Mouse (Mus musculus): ENCODE data around the gene Spatc1l. TPM values are rescaled to one million over a fixed set of nuclear protein-coding genes. Genes with fewer than 3 reads are reported as not detected.

The Spatc1l gene
- polyA plus RNA-seq (2012), result not detected in 2 replicates

GRCm38 (mm10) chr10:76561972-76562371 is at the start of gene Spatc1l:
TSS of gene Spatc1l (plus strand) at chr10:76562272.
- Histone ChIP-seq H3K27me3 (ENCODE audit: control insufficient read depth) (no peaks in the 10 kb centered on the region), H3K9me3 (ENCODE audit: control insufficient read depth, low read length) (no peaks in the 10 kb centered on the region), H3K4me3 (replicated peaks) (no peak within 1 kb of the TSS), H3K4me1 (ENCODE audit: control insufficient read depth) (no peaks in the 10 kb centered on the region), H3K36me3 (ENCODE audit: control insufficient read depth) (no peaks in the 10 kb centered on the region)
- TF ChIP-seq GATA1 (IDR thresholded peaks at IDR 0.05; ENCODE audit: low read length) (no peak), TAL1 (IDR thresholded peaks at IDR 0.05; ENCODE audit: low read length) (no peak)

DNA sequence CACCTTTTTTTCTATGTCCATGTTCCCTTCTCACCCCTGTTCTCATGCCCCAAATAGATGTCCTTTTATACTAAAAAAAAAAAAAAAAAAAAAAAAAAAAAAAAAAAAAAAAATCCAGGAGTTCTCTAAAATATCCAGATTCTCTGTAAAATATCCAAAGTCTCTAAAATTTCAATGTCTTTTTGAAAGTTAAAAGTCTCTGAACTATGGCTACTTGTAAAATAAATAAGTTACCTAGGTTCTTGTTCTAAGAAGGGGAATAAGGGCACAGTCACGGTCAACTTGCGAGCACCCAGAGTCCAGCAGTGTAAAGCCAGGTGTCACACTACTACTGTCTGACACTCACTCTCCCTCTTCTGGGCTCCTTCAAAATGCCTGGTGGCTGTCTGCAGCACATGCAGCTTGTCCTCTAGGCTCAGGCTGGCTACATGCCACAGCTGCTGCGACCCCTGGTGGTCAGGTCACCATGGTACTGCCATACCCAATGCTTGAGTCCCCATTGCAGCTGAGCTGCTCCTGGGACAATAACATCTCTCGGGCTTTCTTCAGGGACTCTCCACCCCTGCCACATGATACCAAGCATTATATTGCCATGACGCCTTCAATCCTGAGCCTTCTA is 49.0 kb upstream of the Spatc1l start:
- H3K4me3 ChIP-seq (replicated peaks), result no peak overlapping the region
- TF ChIP-seq TAL1 (IDR thresholded peaks at IDR 0.05; ENCODE audit: low read length), result no peak
- TF ChIP-seq GATA1 (IDR thresholded peaks at IDR 0.05; ENCODE audit: low read length), result no peak
- H3K27me3 ChIP-seq (ENCODE audit: control insufficient read depth), result no peaks in the 10 kb centered on the region
- peaks cover 75% of the 10 kb centered on the region for H3K36me3 ChIP-seq (ENCODE audit: control insufficient read depth)
- H3K9me3 ChIP-seq (ENCODE audit: control insufficient read depth, low read length), result no peaks in the 10 kb centered on the region
- no peaks in the 10 kb centered on the region for H3K4me1 ChIP-seq (ENCODE audit: control insufficient read depth)

GRCm38 (mm10) chr10:76530922-76531321 is 31.1 kb upstream of the Spatc1l start:
- TF ChIP-seq GATA1 (IDR thresholded peaks at IDR 0.05; ENCODE audit: low read length) (no peak), TAL1 (IDR thresholded peaks at IDR 0.05; ENCODE audit: low read length) (no peak)
- peaks cover 23% of the 10 kb centered on the region for H3K4me1 ChIP-seq (ENCODE audit: control insufficient read depth)
- no peaks in the 10 kb centered on the region for H3K27me3 ChIP-seq (ENCODE audit: control insufficient read depth)
- peak overlapping the region; percentile 81 for H3K4me3 ChIP-seq (replicated peaks)
- no peaks in the 10 kb centered on the region for H3K9me3 ChIP-seq (ENCODE audit: control insufficient read depth, low read length)
- H3K36me3 ChIP-seq (ENCODE audit: control insufficient read depth), result peaks cover 26% of the 10 kb centered on the region

DNA sequence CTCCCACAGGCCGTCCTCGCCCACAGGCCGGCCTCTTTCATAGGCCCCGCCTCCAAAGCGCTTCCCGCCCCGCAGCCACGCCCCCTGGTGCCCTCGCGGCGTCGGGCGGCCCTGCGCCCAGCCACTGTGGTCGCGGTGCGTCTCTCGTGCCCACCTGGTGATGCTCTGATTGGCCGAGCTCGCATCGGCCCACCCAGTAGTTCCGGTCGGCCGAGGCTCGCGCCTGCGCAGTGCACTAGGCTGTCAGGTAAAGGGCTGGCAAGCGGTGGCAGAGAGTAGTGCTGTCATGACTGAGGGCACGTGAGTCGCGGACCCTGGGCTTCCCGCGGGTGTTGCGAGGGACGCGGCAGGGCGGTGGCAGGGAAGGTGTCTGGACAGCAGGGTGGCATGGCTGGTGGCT is 30.7 kb upstream of the Spatc1l start, which contains the start of gene Lss:
TSS of gene Lss (plus strand) at position 214 of the 400 bp plus-strand sequence.
- H3K36me3 ChIP-seq (ENCODE audit: control insufficient read depth), result peaks cover 30% of the 10 kb centered on the region
- TF ChIP-seq TAL1 (IDR thresholded peaks at IDR 0.05; ENCODE audit: low read length) (no peak), GATA1 (IDR thresholded peaks at IDR 0.05; ENCODE audit: low read length) (no peak)
- H3K27me3 ChIP-seq (ENCODE audit: control insufficient read depth), result no peaks in the 10 kb centered on the region
- peaks cover 23% of the 10 kb centered on the region for H3K4me1 ChIP-seq (ENCODE audit: control insufficient read depth)
- no peaks in the 10 kb centered on the region for H3K9me3 ChIP-seq (ENCODE audit: control insufficient read depth, low read length)
- peak within 1 kb of the TSS; percentile 81 for H3K4me3 ChIP-seq (replicated peaks)

- H3K4me1 ChIP-seq (ENCODE audit: control insufficient read depth), result peaks cover 23% of the 10 kb centered on the region
- TF ChIP-seq GATA1 (IDR thresholded peaks at IDR 0.05; ENCODE audit: low read length), result no peak
- TF ChIP-seq TAL1 (IDR thresholded peaks at IDR 0.05; ENCODE audit: low read length), result no peak
These were observed 30.2 kb upstream of the Spatc1l start for GRCm38 (mm10) chr10:76531828-76532227.

DNA sequence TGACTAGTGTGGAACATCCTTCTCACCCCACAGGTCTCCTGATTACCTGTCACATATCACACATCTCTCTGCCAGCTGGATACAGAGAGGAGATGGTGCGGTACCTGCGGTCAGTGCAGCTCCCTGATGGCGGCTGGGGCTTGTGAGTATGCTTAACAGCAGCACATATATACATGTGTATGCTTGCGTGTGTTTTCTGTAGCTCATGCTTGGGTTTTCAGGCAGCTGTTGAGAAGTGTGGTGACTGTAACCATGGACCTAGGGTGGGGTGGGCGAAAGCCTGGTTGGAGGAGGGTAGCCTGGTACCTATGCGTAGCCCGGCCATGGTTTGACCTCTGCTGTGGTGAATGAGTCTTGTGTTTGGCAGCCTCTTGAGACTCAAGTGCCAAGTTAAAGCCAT is 26.5 kb upstream of the Spatc1l start:
- no peaks in the 10 kb centered on the region for H3K9me3 ChIP-seq (ENCODE audit: control insufficient read depth, low read length)
- H3K4me3 ChIP-seq (replicated peaks), result no peak overlapping the region
- H3K27me3 ChIP-seq (ENCODE audit: control insufficient read depth), result no peaks in the 10 kb centered on the region
- TF ChIP-seq GATA1 (IDR thresholded peaks at IDR 0.05; ENCODE audit: low read length) (no peak), TAL1 (IDR thresholded peaks at IDR 0.05; ENCODE audit: low read length) (no peak)
- peaks cover 21% of the 10 kb centered on the region for H3K4me1 ChIP-seq (ENCODE audit: control insufficient read depth)
- peaks cover 68% of the 10 kb centered on the region for H3K36me3 ChIP-seq (ENCODE audit: control insufficient read depth)

More at GRCm38 (mm10) chr10:76531828-76532227, 30.2 kb upstream of the Spatc1l start:
- H3K9me3 ChIP-seq (ENCODE audit: control insufficient read depth, low read length), result no peaks in the 10 kb centered on the region
- H3K4me3 ChIP-seq (replicated peaks), result peak overlapping the region; percentile 81
- H3K36me3 ChIP-seq (ENCODE audit: control insufficient read depth), result peaks cover 34% of the 10 kb centered on the region
- H3K27me3 ChIP-seq (ENCODE audit: control insufficient read depth), result no peaks in the 10 kb centered on the region

- H3K36me3 ChIP-seq (ENCODE audit: control insufficient read depth), result peaks cover 89% of the 10 kb centered on the region
- no peaks in the 10 kb centered on the region for H3K9me3 ChIP-seq (ENCODE audit: control insufficient read depth, low read length)
- peaks cover 3% of the 10 kb centered on the region; the same call in 1 of the 2 replicates for H3K4me1 ChIP-seq (ENCODE audit: control insufficient read depth)
- H3K27me3 ChIP-seq (ENCODE audit: control insufficient read depth), result no peaks in the 10 kb centered on the region
- no peak for TF ChIP-seq GATA1 (IDR thresholded peaks at IDR 0.05; ENCODE audit: low read length)
- no peak for TF ChIP-seq TAL1 (IDR thresholded peaks at IDR 0.05; ENCODE audit: low read length)
- H3K4me3 ChIP-seq (replicated peaks), result no peak overlapping the region
These were observed 24.5 kb upstream of the Spatc1l start for GRCm38 (mm10) chr10:76537619-76538018.

DNA sequence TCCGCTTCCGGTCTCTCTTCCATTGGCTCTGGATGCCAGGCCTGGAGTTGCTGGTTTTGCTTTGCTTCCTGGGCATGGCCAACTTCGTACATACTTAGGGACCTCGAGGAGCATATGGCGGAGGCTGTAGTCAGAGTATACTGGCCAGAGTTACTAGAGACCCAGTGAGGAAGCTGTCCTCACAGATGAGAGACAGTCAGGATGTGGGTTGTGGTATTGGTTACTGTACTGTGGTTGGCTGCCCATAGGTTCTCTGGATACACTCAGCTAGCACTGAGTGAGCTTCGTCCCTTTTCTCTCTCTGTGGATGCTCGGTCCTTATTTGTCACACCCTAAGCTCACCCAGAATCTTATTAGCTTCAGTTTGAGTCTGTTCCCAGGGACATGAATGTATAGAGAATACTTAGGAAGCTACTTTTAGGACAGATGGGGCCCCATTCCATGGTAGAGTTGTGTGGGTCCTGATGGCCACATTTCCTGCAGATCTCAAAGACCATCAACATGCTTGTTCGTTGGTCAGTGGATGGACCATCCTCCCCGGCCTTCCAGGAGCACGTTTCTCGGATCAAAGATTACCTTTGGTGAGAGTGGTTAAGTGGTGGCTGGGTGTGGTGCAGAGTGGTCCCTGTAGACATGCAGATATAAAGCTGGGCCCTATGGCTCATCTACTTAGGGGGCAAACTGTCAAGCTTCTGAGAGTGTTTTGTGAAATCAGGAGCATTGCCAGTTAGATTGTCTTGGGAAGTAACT is 20.6 kb upstream of the Spatc1l start:
- no peak overlapping the region for H3K4me3 ChIP-seq (replicated peaks)
- no peaks in the 10 kb centered on the region for H3K4me1 ChIP-seq (ENCODE audit: control insufficient read depth)
- H3K36me3 ChIP-seq (ENCODE audit: control insufficient read depth), result peaks cover 95% of the 10 kb centered on the region
- TF ChIP-seq GATA1 (IDR thresholded peaks at IDR 0.05; ENCODE audit: low read length) (no peak), TAL1 (IDR thresholded peaks at IDR 0.05; ENCODE audit: low read length) (no peak)
- no peaks in the 10 kb centered on the region for H3K27me3 ChIP-seq (ENCODE audit: control insufficient read depth)
- H3K9me3 ChIP-seq (ENCODE audit: control insufficient read depth, low read length), result no peaks in the 10 kb centered on the region

GRCm38 (mm10) chr10:76542636-76543375 is 19.3 kb upstream of the Spatc1l start:
- Histone ChIP-seq H3K36me3 (ENCODE audit: control insufficient read depth) (peaks cover 96% of the 10 kb centered on the region), H3K27me3 (ENCODE audit: control insufficient read depth) (no peaks in the 10 kb centered on the region), H3K4me3 (replicated peaks) (no peak overlapping the region), H3K4me1 (ENCODE audit: control insufficient read depth) (no peaks in the 10 kb centered on the region), H3K9me3 (ENCODE audit: control insufficient read depth, low read length) (no peaks in the 10 kb centered on the region)
- no peak for TF ChIP-seq TAL1 (IDR thresholded peaks at IDR 0.05; ENCODE audit: low read length)
- TF ChIP-seq GATA1 (IDR thresholded peaks at IDR 0.05; ENCODE audit: low read length), result no peak

Measured in erythroblast, embryonic 14.5 days (primary cell).